Mouse (Mus musculus): ENCODE measurements around the gene Cd164. TPM values are rescaled to one million over a fixed set of nuclear protein-coding genes. Genes with fewer than 3 reads are reported as not detected.

The Cd164 gene
- polyA plus RNA-seq, 1 experiment from 2014 or later: 184 TPM

GRCm38 (mm10) chr10:41480938-41481880, 38.0 kb upstream of the Cd164 start:
- no peak overlapping the region for H3K9ac ChIP-seq
- H3K36me3 ChIP-seq: peaks cover 82% of the 10 kb centered on the region
- 70% methylated on average over 33 of the region's 33 CpGs for WGBS
- H3K9me3 ChIP-seq: no peaks in the 10 kb centered on the region
- no peak overlapping the region for H3K27ac ChIP-seq
- H3K4me2 ChIP-seq (replicated peaks): no peak overlapping the region
- peaks cover 17% of the 10 kb centered on the region for H3K4me1 ChIP-seq
- ATAC-seq (ENCODE audit: low FRiP score, low read depth): no peak
- H3K4me3 ChIP-seq: no peak overlapping the region
- H3K27me3 ChIP-seq: no peaks in the 10 kb centered on the region

GRCm38 (mm10) chr10:41482446-41482845, 36.8 kb upstream of the Cd164 start:
- no peaks in the 10 kb centered on the region for H3K27me3 ChIP-seq
- H3K9me3 ChIP-seq: no peaks in the 10 kb centered on the region
- 76% methylated on average over 7 of the region's 7 CpGs for WGBS
- peaks cover 12% of the 10 kb centered on the region for H3K4me1 ChIP-seq
- H3K4me3 ChIP-seq: no peak overlapping the region
- H3K4me2 ChIP-seq (replicated peaks): no peak overlapping the region
- ATAC-seq (ENCODE audit: low FRiP score, low read depth): no peak
- peaks cover 95% of the 10 kb centered on the region for H3K36me3 ChIP-seq
- H3K9ac ChIP-seq: no peak overlapping the region
- no peak overlapping the region for H3K27ac ChIP-seq

DNA sequence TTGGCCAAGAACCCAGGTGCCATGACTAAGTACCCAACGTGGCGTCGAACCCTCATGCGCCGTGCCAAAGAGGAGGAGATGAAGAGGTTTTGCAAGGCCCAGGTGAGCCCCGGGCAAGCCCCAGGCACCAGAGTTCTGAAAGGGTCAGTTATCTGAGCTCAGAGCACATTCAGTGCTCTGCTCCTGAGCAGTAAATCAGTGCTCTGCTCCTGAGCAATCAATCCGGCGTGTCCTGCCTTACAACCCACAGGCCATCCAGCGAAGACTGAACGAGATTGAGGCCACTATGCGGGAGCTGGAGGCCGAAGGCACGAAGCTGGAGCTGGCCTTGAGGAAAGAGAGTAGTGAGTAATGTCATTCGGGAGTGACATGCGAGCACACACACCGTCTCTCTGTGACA, 33.4 kb upstream of the Cd164 start:
- Histone ChIP-seq H3K4me3 (no peak overlapping the region), H3K4me1 (peaks cover 22% of the 10 kb centered on the region), H3K9me3 (no peaks in the 10 kb centered on the region), H3K27me3 (no peaks in the 10 kb centered on the region), H3K36me3 (peaks cover 77% of the 10 kb centered on the region), H3K27ac (no peak overlapping the region), H3K9ac (no peak overlapping the region), H3K4me2 (replicated peaks) (no peak overlapping the region)
- WGBS: 92% methylated on average over 16 of the region's 16 CpGs
- ATAC-seq (ENCODE audit: low FRiP score, low read depth): no peak

DNA sequence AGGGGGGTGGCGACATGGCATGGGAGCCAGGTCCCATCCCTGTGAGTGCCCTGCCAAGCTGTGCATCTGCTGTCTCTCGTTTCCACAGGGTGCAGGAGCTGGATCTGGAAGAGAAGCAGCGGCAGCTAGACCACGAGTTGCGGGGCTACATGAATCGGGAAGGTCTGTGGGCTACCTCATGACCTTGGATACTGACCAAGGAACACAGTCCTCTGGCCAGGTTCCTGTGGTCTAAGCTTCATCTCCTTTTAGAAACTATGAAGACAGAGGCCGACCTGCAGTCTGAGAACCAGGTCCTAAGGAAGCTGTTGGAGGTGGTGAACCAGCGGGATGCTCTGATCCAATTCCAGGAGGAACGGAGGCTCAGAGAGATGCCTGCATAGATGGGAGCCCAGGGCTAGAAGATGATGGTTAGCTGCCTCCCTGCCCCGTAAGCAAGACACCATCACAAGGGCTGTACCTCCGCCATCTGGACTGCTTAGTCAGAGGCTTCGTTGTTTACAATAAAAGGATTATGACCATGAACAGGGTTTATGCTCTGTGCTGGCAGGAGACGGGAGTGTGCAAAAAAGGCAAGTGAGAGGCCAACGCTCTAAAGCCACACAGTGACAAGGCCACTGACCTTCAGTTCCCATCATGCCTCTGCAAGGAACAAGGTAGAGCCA, 32.6 kb upstream of the Cd164 start:
- 89% methylated on average over 14 of the region's 14 CpGs for WGBS
- Histone ChIP-seq H3K4me2 (replicated peaks) (no peak overlapping the region), H3K36me3 (peaks cover 69% of the 10 kb centered on the region), H3K9me3 (no peaks in the 10 kb centered on the region), H3K9ac (no peak overlapping the region), H3K27ac (no peak overlapping the region), H3K4me1 (peaks cover 22% of the 10 kb centered on the region), H3K4me3 (no peak overlapping the region), H3K27me3 (no peaks in the 10 kb centered on the region)
- ATAC-seq (ENCODE audit: low FRiP score, low read depth): no peak

- peak overlapping the region; percentile 99 for H3K4me2 ChIP-seq (replicated peaks)
- no peaks in the 10 kb centered on the region for H3K9me3 ChIP-seq
- H3K27me3 ChIP-seq: no peaks in the 10 kb centered on the region
- peak overlapping the region; percentile 66 for H3K4me3 ChIP-seq
- peaks cover 46% of the 10 kb centered on the region for H3K36me3 ChIP-seq
- H3K4me1 ChIP-seq: peaks cover 22% of the 10 kb centered on the region
- ATAC-seq (ENCODE audit: low FRiP score, low read depth): no peak
- H3K27ac ChIP-seq: no peak overlapping the region
- peak overlapping the region; percentile 80 for H3K9ac ChIP-seq
- 51% methylated on average over 7 of the region's 7 CpGs for WGBS
These were observed 30.3 kb upstream of the Cd164 start for GRCm38 (mm10) chr10:41488877-41489276.

- peak overlapping the region; percentile 80 for H3K9ac ChIP-seq
- H3K4me3 ChIP-seq: peak overlapping the region; percentile 66
- H3K4me1 ChIP-seq: peaks cover 22% of the 10 kb centered on the region
- H3K27me3 ChIP-seq: no peaks in the 10 kb centered on the region
- H3K9me3 ChIP-seq: no peaks in the 10 kb centered on the region
- ATAC-seq (ENCODE audit: low FRiP score, low read depth): no peak
- H3K27ac ChIP-seq: no peak overlapping the region
- 27% methylated on average over 8 of the region's 8 CpGs for WGBS
- H3K4me2 ChIP-seq (replicated peaks): peak overlapping the region; percentile 99
- H3K36me3 ChIP-seq: peaks cover 42% of the 10 kb centered on the region
These were observed 29.9 kb upstream of the Cd164 start for GRCm38 (mm10) chr10:41489294-41489693.

DNA sequence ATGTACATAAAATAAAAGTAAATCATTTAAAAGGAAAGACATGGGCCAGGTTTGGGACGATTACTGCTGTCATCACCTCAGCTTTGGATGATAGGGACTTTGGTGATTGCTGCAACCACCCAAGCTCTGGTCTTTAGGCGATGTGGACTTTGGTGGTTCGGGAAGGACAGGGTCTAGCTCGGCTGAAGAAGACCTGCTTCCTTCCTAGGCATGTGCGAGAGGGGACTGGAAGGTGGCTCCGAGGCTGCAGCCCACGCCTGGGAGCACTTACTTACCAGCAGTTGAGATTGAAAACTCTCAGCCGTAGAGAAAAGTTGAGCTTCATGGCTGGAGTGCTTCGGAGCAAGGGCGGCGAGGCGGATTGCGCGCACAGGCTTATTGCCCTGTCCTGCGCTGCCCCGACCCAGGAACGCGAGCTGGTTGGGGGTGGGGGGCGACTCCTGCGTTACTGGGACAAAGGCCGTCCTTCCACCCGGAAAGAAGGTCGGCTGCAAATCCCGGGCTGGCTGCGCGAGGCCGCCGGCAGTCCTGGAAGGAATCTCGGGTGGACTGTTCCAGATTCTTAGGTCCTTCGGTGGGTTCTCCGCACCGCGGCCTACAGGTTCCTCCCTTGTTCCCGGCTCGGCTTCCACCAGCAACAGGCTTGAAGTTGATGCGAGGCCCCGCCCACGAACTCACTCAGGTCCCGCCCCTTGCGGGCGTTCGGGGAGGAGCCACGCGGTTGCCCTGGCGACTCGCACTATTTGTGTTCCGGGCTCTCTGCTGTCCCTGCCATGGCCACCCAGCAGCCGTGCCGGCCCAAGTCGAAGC, 29.3 kb upstream of the Cd164 start, which contains the start of the genes Smpd2 and Ppil6:
TSS of gene Smpd2 (minus strand) at position 662 of the 810 bp plus-strand sequence.
TSS of gene Ppil6 (plus strand) at position 732 of the 810 bp plus-strand sequence.
- H3K9me3 ChIP-seq: no peaks in the 10 kb centered on the region
- H3K4me1 ChIP-seq: peaks cover 22% of the 10 kb centered on the region
- H3K9ac ChIP-seq: peak within 1 kb of the TSS; percentile 80
- H3K4me2 ChIP-seq (replicated peaks): peak within 1 kb of the TSS; percentile 99
- peak within 1 kb of the TSS; percentile 66 for H3K4me3 ChIP-seq
- peaks cover 36% of the 10 kb centered on the region for H3K36me3 ChIP-seq
- under 1% methylated on average over 50 of the region's 50 CpGs for WGBS
- peak; percentile 94 for ATAC-seq (ENCODE audit: low FRiP score, low read depth)
- H3K27me3 ChIP-seq: no peaks in the 10 kb centered on the region
- H3K27ac ChIP-seq: peak within 1 kb of the TSS; percentile 70; the same call in 1 of the 2 replicates

GRCm38 (mm10) chr10:41490518-41490873, 28.7 kb upstream of the Cd164 start:
- peak overlapping the region; percentile 80 for H3K9ac ChIP-seq
- H3K4me1 ChIP-seq: peaks cover 22% of the 10 kb centered on the region
- H3K4me2 ChIP-seq (replicated peaks): peak overlapping the region; percentile 99
- H3K36me3 ChIP-seq: peaks cover 30% of the 10 kb centered on the region
- no peaks in the 10 kb centered on the region for H3K27me3 ChIP-seq
- WGBS: under 1% methylated on average over 29 of the region's 29 CpGs
- H3K4me3 ChIP-seq: peak overlapping the region; percentile 66
- peak; percentile 74 for ATAC-seq (ENCODE audit: low FRiP score, low read depth)
- H3K27ac ChIP-seq: no peak overlapping the region
- no peaks in the 10 kb centered on the region for H3K9me3 ChIP-seq

DNA sequence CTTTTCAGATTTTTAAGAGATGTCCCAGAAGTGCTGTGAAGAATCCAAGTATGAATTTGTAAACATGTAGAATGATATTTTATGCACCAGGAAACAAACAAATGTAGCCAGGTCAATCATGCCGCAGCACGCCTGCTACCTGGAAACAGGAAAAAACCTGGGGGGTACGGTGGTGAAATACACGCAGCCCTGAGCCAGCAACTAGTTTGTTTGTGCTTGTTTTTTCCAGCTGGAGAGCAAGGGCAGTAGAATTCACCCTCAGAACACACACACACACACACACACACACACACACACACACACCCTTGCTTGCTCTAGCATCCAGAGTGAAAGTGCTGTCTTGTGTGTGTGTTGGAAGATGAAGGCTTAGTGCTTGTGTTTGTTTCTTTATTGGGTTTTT, 28.1 kb upstream of the Cd164 start:
- Histone ChIP-seq H3K4me3 (no peak overlapping the region), H3K4me2 (replicated peaks) (peak overlapping the region; percentile 99), H3K36me3 (peaks cover 24% of the 10 kb centered on the region), H3K27ac (no peak overlapping the region), H3K9ac (no peak overlapping the region), H3K27me3 (no peaks in the 10 kb centered on the region), H3K4me1 (peaks cover 22% of the 10 kb centered on the region), H3K9me3 (no peaks in the 10 kb centered on the region)
- 44% methylated on average over 4 of the region's 4 CpGs for WGBS
- ATAC-seq (ENCODE audit: low FRiP score, low read depth): no peak

- no peaks in the 10 kb centered on the region for H3K27me3 ChIP-seq
- H3K9ac ChIP-seq: no peak overlapping the region
- H3K4me1 ChIP-seq: no peaks in the 10 kb centered on the region
- WGBS: 52% methylated on average over 4 of the region's 4 CpGs
- H3K36me3 ChIP-seq: no peaks in the 10 kb centered on the region
- H3K4me2 ChIP-seq (replicated peaks): no peak overlapping the region
- H3K4me3 ChIP-seq: no peak overlapping the region
- H3K9me3 ChIP-seq: no peaks in the 10 kb centered on the region
- ATAC-seq (ENCODE audit: low FRiP score, low read depth): no peak
- H3K27ac ChIP-seq: no peak overlapping the region
These were observed 18.3 kb upstream of the Cd164 start for GRCm38 (mm10) chr10:41500941-41501340.

- 83% methylated on average over 1 of the region's 1 CpGs for WGBS
These were observed 14.2 kb upstream of the Cd164 start for GRCm38 (mm10) chr10:41504996-41505395.

More at GRCm38 (mm10) chr10:41504996-41505395, 14.2 kb upstream of the Cd164 start:
- no peaks in the 10 kb centered on the region for H3K9me3 ChIP-seq
- ATAC-seq (ENCODE audit: low FRiP score, low read depth): no peak
- no peaks in the 10 kb centered on the region for H3K27me3 ChIP-seq
- H3K36me3 ChIP-seq: no peaks in the 10 kb centered on the region
- H3K9ac ChIP-seq: no peak overlapping the region
- no peak overlapping the region for H3K27ac ChIP-seq
- H3K4me3 ChIP-seq: no peak overlapping the region
- no peak overlapping the region for H3K4me2 ChIP-seq (replicated peaks)
- H3K4me1 ChIP-seq: no peaks in the 10 kb centered on the region

Data from limb, embryonic 13.5 days (tissue).